Mouse (Mus musculus): Measurements from ENCODE around the gene 5730507C01Rik. TPM values are rescaled to one million over a fixed set of nuclear protein-coding genes. Genes with fewer than 3 reads are reported as not detected.
"Not testable (repeated sequence)": the region's sequence is repeated elsewhere in the genome, so short reads cannot be mapped to it uniquely, and the experiment has no call there.

Gene 5730507C01Rik
- total RNA-seq (2021) = under 1 TPM; 0.31 to 0.36 TPM
- long read RNA-seq, experiment 1 = 0 reads
- long read RNA-seq, experiment 2 = 0 reads

DNA sequence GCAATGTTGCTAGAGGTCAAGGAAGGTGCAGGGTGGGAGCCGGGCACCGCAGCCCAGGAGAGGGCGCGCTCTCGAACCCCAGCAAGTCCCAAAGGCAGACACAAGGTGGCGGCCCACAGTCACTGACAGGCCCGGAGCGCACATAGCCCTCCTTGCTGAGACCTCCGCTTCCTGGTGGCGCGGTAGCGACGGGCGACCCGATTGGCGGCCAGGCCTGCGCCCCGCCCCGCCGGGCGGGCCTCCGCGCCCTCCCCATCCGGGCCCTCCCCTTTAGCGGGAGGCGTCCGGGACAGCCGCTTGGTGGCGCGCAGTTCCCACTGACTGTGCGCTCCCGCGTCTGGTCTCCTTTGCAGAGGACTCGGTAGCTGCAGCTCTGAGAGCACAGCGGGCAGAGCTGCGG, at the start of gene 5730507C01Rik:
TSS of gene 5730507C01Rik (plus strand) at position 340 of the 400 bp plus-strand sequence.
- peak; percentile 26 for DNase-seq

DNA sequence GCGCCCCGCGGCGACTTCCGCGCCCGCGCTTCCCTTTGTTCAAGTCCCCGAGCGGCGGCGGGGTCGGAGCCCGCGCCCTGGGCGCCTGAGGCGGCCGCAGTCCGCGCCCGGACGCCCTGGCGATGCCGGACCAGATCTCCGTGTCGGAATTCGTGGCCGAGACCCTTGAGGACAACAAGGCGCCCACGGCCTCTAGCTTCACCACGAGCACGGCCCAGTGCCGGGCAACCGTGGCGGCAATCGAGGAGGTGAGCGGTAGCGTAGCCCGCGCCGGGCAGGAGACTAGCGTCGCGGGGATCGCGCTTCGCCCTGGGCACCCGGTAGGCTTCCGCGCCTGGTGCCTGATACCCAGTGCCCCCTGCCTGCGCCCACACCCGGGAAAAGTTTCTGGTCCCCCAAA, 306 bp downstream of the 5730507C01Rik start:
- DNase-seq = not testable (repeated sequence)

DNA sequence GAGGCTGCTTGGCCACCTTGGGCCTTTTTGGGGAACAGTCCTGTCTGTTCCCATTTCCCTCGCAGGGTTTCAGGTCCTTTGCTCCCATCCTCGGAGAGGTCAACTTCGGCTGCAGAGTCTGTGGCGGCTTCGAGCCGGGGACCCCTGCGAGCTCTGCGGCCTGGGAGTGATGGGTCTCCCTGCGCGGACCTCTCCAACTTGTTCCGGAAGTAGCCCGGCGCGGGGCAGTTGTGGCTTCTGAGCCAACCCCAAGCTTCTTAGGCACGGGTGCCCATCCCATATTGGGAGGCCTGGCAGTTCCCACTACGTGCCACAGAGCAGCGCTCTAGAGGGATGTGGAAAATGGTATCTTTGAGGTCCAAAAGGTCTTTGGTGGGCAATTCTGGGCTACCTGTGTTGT, 767 bp downstream of the 5730507C01Rik start:
- DNase-seq = peak; percentile 2

Measured in gastrocnemius, postnatal 10 days (tissue).